ENCODE assay signal across 28 mouse cellular contexts in the genomic region with DNA sequence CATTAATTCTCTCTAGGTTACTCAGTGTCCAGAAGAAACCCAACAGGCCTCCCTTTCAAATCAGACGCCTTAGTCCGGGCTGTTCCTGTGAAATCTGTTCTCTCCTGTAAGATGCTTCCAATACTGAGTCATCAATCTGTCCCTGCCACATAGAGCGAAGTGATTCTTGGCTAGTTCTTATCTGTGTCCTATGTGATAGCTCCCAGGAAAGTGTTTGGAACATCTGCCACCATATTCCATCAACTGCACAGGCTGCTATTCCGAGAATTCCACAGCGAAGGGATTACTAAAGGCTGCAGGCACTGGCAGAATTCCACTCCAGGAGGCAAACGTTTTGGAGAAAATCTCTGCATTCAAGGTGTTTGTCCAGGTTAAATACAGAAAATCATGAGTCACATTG.
DNase-seq lines count a peak whose midpoint lies in the region; ATAC-seq and TF ChIP-seq lines count a peak whose summit lies in the region.
"Had no signal": no experiment of that assay in that cellular context is flagged by ENCODE, and none has a peak within 500 bp of the region (broad histone marks: within the 10 kb centered on the region; RNA-seq: fewer than 3 reads in every experiment).

No protein-coding gene starts in this region.

- peak; percentile 34 for DNase-seq in forebrain, postnatal 0 days
- DNase-seq in forebrain, embryonic 10.5 days (ENCODE audit: extremely low spot score, low spot score), result no peak
- peak; percentile 60 for DNase-seq in layer of hippocampus, adult 9-11 months
- DNase-seq in layer of hippocampus, adult 9-10 months (ENCODE audit: low spot score), result no peak
- DNase-seq in brain, adult 2 months (ENCODE audit: low read depth, low spot score), result peak; percentile 87
- DNase-seq in left cerebral cortex, adult 2 months (ENCODE audit: extremely low spot score in 1 of 2, low spot score in 2 of 2), result no peak
- no peak for DNase-seq in cerebellum, adult 18-20 months
- DNase-seq: adrenal gland, postnatal 14 days; cerebellum, adult 2 months; cerebellum, postnatal 14 days; gastrocnemius, postnatal 10 days; heart, postnatal 10 days; kidney, adult 18-20 months; kidney, postnatal 36 days; liver, embryonic 13.5 days; lung, adult 18-20 months; lung, postnatal 14 days; midbrain, embryonic 14.5 days; right cerebral cortex, postnatal 25 days; thymus, postnatal 25 days had no signal

- no peaks in the 10 kb centered on the region for H3K4me1 ChIP-seq in forebrain, postnatal 0 days (ENCODE audit: insufficient read depth)
- H3K4me1 ChIP-seq in forebrain, embryonic 10.5 days, result no peaks in the 10 kb centered on the region
- H3K4me1 ChIP-seq: hindbrain, embryonic 10.5 days; liver, embryonic 13.5 days had no signal

- no peak overlapping the region for H3K4me3 ChIP-seq in forebrain, postnatal 0 days (ENCODE audit: low read depth, low read length)
- H3K4me3 ChIP-seq in forebrain, embryonic 10.5 days, result no peak overlapping the region
- no peak overlapping the region for H3K4me3 ChIP-seq in left cerebral cortex, adult 2 months
- H3K4me3 ChIP-seq: erythroblast, embryonic 14.5 days; heart, embryonic 13.5 days; hindbrain, embryonic 10.5 days; limb, embryonic 10.5 days; limb, embryonic 15.5 days; liver, embryonic 13.5 days; stomach, embryonic 15.5 days had no signal

- no peak for TF ChIP-seq CTCF in forebrain, postnatal 0 days (IDR thresholded peaks at IDR 0.05; ENCODE audit: low read depth)
- TF ChIP-seq CTCF in left cerebral cortex, adult 2 months (IDR thresholded peaks at IDR 0.05), result no peak

- ATAC-seq in forebrain, postnatal 0 days, result peak; percentile 68
- ATAC-seq: CD4-positive, CD25-positive, alpha-beta regulatory T cell, adult 4 months; hindbrain, embryonic 16.5 days had no signal

- H3K9me3 ChIP-seq in forebrain, postnatal 0 days (ENCODE audit: low read length), result no peaks in the 10 kb centered on the region
- H3K9me3 ChIP-seq in forebrain, embryonic 10.5 days, result no peaks in the 10 kb centered on the region
- H3K9me3 ChIP-seq: heart, embryonic 13.5 days; hindbrain, embryonic 10.5 days; limb, embryonic 10.5 days; limb, embryonic 15.5 days; liver, embryonic 13.5 days; stomach, embryonic 15.5 days had no signal

- intact Hi-C loops in left cerebral cortex, adult 2 months (cut with DNase I), result loop anchor here (1.0 kb wide), 1 partner anchor 12 kb away; no protein-coding TSS in a partner anchor

- 60% methylated on average over 6 of the region's 6 CpGs for WGBS in forebrain, postnatal 0 days
- WGBS in forebrain, embryonic 10.5 days, result 87% methylated on average over 6 of the region's 6 CpGs

- H3K4me2 ChIP-seq in forebrain, postnatal 0 days (ENCODE audit: low read depth), result no peak overlapping the region
- H3K4me2 ChIP-seq: heart, embryonic 13.5 days; limb, embryonic 15.5 days; liver, embryonic 13.5 days; stomach, embryonic 15.5 days had no signal

- H3K9ac ChIP-seq in forebrain, postnatal 0 days, result no peak overlapping the region
- H3K9ac ChIP-seq: heart, embryonic 13.5 days; limb, embryonic 15.5 days; liver, embryonic 13.5 days; stomach, embryonic 15.5 days had no signal

- H3K27ac ChIP-seq in forebrain, postnatal 0 days (ENCODE audit: low read depth, low read length), result no peak overlapping the region
- H3K27ac ChIP-seq in forebrain, embryonic 10.5 days, result no peak overlapping the region
- H3K27ac ChIP-seq in left cerebral cortex, adult 2 months, result peak overlapping the region; percentile 76
- H3K27ac ChIP-seq: heart, embryonic 13.5 days; hindbrain, embryonic 10.5 days; limb, embryonic 10.5 days; limb, embryonic 15.5 days; liver, embryonic 13.5 days; stomach, embryonic 15.5 days had no signal

- H3K36me3 ChIP-seq in forebrain, postnatal 0 days (ENCODE audit: insufficient read depth), result no peaks in the 10 kb centered on the region
- H3K36me3 ChIP-seq in forebrain, embryonic 10.5 days (replicated peaks), result no peaks in the 10 kb centered on the region
- H3K36me3 ChIP-seq: heart, embryonic 13.5 days; hindbrain, embryonic 10.5 days; limb, embryonic 10.5 days; limb, embryonic 15.5 days; liver, embryonic 13.5 days; stomach, embryonic 15.5 days had no signal

- no peaks in the 10 kb centered on the region for H3K27me3 ChIP-seq in forebrain, postnatal 0 days (ENCODE audit: insufficient read depth, low read length)
- H3K27me3 ChIP-seq in forebrain, embryonic 10.5 days (ENCODE audit: poor library complexity, severe bottlenecking), result no peaks in the 10 kb centered on the region
- H3K27me3 ChIP-seq: heart, embryonic 13.5 days; limb, embryonic 15.5 days; liver, embryonic 13.5 days; stomach, embryonic 15.5 days had no signal

Comparison
In these comparisons a context has a peak if more than half of its experiments do, and no peak if none do; other contexts are left out.
1. DNase-seq: peak in forebrain, postnatal 0 days (single experiment), layer of hippocampus, adult 9-11 months (single experiment) and brain, adult 2 months (single experiment); none in forebrain, embryonic 10.5 days (single experiment), layer of hippocampus, adult 9-10 months (single experiment), left cerebral cortex, adult 2 months (0 of 2) and cerebellum, adult 18-20 months (0 of 2).